Mouse (Mus musculus) embryonic fibroblast, embryonic 13.5 days (primary cell): Measurements from ENCODE around the gene Kif15. TPM values are rescaled to one million over a fixed set of nuclear protein-coding genes. Genes with fewer than 3 reads are reported as not detected.
A peak's percentile ranks its signal among the peaks of the same experiment; 100 is the strongest.

Experiments used
- H3K27ac ChIP-seq: 2 replicates; pipeline ENCODE4 v1.5.1; 2012; ENCODE audit warnings: low read length, control low read depth, inconsistent platforms; ENCODE audit not compliant: insufficient read depth
- H3K4me1 ChIP-seq: 2 replicates; pipeline ENCODE4 v1.6.1; 2011; ENCODE audit warnings: low read length; ENCODE audit not compliant: control insufficient read depth, insufficient read depth
- H3K4me3 ChIP-seq: 2 replicates; pipeline ENCODE4 v1.5.1; 2011; ENCODE audit warnings: mild to moderate bottlenecking, control low read depth, low read length; ENCODE audit not compliant: insufficient read depth
- CTCF ChIP-seq: IDR thresholded peaks from 2 replicates; pipeline ENCODE4 v1.5.1; 2011; ENCODE audit warnings: mild to moderate bottlenecking, control low read depth, low read length, moderate library complexity, borderline replicate concordance; ENCODE audit not compliant: insufficient read depth
- POLR2A ChIP-seq: IDR thresholded peaks from 2 replicates; pipeline ENCODE4 v1.6.1; 2011; ENCODE audit warnings: low read depth, mild to moderate bottlenecking, control low read depth, low read length, moderate library complexity
- polyA plus RNA-seq: library from polyadenylated mRNA; stranded (reverse); fragments of >200 nt; gene quantifications from 2 replicates; pipeline ENCODE4 v1.2.4, GENCODE M21; 2011; ENCODE audit warnings: low read depth; ENCODE audit not compliant: missing spikeins, insufficient read length

Kif15 gene
- polyA plus RNA-seq = 32.2 and 59.5 TPM in 2 replicates

- TF ChIP-seq POLR2A (peak; percentile 72), CTCF (no peak)
- peaks cover 6% of the 10 kb centered on the region for H3K4me1 ChIP-seq
- peak within 1 kb of the TSS; percentile 86 for H3K4me3 ChIP-seq
- 0 out of 2 replicates have a peak within 1 kb of the TSS, but pooled peaks have one; percentile 48 for H3K27ac ChIP-seq
Observed at GRCm38 (mm10) chr9:122950643-122951475, at the start of gene Kif15, which contains the start of gene 1110059G10Rik. Gene Kif15 (plus strand): TSS chr9:122951046. Gene 1110059G10Rik (minus strand): TSS chr9:122951000.

DNA sequence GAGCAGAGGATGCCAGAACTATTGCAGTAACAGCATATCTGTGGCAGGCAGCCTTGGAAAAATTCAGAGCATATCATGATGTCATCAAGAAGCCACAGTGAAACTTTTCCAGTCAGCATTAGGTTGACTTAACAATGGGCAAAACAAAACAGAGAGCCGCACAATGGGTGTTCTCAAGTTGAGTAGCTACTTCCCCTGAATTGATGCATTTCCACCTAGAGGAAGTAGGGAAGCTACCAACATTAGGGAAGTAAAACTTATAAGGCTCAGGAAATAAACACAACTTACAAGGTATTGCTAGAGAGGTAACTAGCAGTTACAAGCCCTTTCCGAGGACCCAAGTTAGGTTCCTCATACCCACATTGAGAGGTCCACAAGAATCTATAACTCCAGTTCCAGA lies 49.8 kb upstream of the Kif15 start:
- no peaks in the 10 kb centered on the region for H3K4me1 ChIP-seq
- H3K27ac ChIP-seq = no peak overlapping the region
- TF ChIP-seq CTCF = no peak
- TF ChIP-seq POLR2A = no peak
- H3K4me3 ChIP-seq = no peak overlapping the region

GRCm38 (mm10) chr9:122902717-122903535 lies 47.9 kb upstream of the Kif15 start:
- H3K27ac ChIP-seq = no peak overlapping the region
- no peaks in the 10 kb centered on the region for H3K4me1 ChIP-seq
- TF ChIP-seq CTCF (no peak), POLR2A (peak; percentile 63; the same call in 1 of the 2 replicates)
- peak overlapping the region; percentile 46 for H3K4me3 ChIP-seq

DNA sequence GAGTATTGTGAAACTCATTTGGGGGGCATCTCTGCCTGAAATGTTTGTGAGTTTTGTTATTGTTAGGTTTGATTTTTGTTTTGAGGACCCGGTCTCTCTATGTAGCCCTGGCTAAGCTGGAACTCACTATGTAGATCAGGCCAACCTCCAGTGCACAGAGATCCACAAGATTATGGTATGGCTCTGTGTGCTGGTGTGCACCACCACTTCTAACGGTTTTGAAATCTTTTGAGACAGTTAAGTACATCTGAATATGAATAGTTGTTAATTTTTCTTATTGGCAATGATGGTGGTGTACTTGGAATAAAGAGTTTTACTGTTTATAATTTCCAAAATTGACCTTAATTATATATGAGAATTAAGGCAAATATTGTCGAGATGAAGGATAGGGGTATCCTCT lies 28.4 kb upstream of the Kif15 start:
- Histone ChIP-seq H3K27ac (no peak overlapping the region), H3K4me3 (no peak overlapping the region), H3K4me1 (peaks cover 4% of the 10 kb centered on the region; the same call in 1 of the 2 replicates)
- no peak for TF ChIP-seq CTCF
- no peak for TF ChIP-seq POLR2A

DNA sequence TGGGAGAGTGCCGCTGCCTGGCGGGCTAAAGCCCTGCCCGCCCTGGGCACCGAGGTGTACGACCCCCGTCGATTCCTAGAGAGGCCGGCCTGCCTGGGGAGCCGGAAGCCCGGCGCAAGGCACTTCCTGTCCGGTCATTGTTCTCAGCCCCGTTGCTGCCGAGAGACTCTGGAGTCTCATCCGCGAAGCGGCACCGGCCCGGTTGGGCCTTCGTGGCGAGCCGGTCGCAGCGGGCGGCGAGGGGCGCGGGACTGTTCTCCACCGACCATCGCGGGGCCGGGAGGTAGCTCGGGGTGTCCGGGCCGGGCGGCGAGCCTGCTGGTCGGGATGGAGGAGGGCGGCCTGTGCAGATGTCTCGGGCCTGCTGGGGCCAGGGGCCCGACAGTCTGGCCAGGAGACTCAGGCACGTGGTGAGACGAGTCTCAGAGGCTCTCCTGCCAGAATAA lies 27.9 kb upstream of the Kif15 start, which contains the start of gene Zfp105:
Zfp105 (plus strand) TSS at position 137 of the 446 bp plus-strand sequence.
- Histone ChIP-seq H3K4me3 (peak within 1 kb of the TSS; percentile 69), H3K4me1 (peaks cover 4% of the 10 kb centered on the region; the same call in 1 of the 2 replicates), H3K27ac (no peak within 1 kb of the TSS)
- TF ChIP-seq POLR2A = no peak; the same call in none of the 2 replicates
- no peak for TF ChIP-seq CTCF

DNA sequence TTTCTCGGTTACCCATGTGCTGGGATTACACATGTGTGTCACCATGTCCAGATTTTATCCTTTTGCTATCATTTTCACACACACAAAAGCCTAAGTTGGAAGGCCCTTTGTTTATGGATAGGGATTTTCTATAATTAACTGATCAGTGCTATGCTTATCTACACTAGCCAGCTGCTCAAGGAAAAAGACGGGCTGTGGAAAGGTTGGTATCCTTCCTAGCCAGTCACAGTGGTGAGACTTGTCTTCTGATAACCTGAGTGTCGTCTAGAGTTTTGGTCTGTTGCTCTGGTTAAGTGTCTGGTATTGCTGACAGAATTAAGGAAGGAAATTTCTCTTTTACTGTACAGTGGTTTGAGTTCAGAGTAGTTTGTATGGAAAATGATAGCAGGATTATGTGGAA lies 21.9 kb upstream of the Kif15 start:
- Histone ChIP-seq H3K4me1 (peaks cover 3% of the 10 kb centered on the region; the same call in 1 of the 2 replicates), H3K4me3 (no peak overlapping the region), H3K27ac (no peak overlapping the region)
- no peak for TF ChIP-seq POLR2A
- TF ChIP-seq CTCF = no peak

DNA sequence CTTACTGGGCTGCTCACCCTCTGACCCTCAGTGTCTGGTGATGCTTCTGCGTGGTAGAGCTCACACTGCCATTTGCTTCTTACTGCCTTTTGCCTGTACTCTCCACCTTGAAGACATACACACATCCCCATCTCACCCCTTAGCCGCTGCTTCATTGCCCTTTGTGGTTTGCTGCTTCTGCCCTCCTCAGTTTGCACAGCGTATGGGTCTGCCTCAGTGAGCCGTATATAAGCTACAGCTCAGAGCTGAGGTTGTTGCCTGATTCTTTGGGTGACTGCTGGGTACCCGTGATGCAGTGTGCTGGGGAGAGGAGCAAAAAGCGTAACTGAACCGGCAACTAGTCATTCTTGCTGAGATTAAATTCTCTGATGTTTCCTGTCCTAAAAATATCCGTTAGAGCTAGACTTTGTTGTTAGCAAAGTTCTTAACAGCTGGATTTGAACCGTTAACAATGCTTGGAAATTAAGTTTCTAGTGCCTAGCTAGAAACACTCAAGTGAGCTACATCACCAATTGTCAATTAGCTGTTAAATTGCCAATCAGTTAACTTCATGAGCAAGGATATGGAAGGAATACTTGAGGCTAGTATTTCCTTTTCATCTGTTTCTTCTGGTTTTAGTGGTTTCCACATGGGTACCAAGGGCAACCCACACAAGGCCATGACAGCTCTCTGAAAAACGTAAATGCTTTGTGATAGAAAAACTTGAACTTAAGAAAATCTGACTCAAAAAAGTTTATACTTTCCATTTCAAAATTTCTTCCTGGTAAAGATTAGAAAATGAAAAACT lies 47.8 kb downstream of the Kif15 start:
- Histone ChIP-seq H3K27ac (no peak overlapping the region), H3K4me3 (no peak overlapping the region), H3K4me1 (no peaks in the 10 kb centered on the region)
- no peak for TF ChIP-seq POLR2A
- no peak for TF ChIP-seq CTCF

DNA sequence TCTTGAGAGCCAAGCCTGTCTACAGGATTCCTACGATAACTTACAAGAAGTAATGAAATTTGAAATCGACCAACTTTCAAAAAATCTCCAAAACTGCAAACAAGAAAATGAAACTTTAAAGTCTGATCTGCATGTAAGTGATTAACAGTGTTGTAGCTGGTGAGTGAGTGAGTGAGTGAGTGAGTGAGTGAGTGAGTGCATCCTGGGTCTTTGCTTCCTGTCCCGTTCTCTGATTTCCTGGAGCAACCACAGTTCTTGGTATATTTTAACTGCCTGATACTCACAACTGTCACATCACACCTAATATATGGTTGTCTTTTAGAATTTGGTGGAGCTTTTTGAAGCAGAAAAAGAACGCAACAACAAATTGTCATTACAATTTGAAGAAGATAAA lies 48.3 kb downstream of the Kif15 start:
- TF ChIP-seq POLR2A = no peak
- TF ChIP-seq CTCF = no peak
- H3K27ac ChIP-seq = no peak overlapping the region
- H3K4me1 ChIP-seq = no peaks in the 10 kb centered on the region

DNA sequence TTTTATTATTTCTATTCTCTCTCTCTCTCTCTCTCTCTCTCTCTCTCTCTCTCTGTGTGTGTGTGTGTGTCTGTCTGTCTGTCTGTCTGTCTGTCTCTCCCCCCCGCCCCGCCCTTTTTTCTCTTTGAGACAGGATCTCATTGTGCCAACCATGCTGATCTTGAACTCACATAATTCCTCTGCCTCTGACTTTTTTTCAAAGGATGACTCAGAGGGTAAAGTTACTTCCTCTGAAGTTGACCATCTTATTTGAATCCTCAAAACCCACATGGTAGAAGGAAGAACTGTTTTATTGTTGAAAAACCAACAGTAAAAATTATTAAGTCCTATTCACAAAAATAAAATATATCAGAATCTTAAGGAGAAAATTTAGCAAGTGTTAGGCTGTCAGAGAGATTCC lies 53.9 kb downstream of the Kif15 start:
- no peaks in the 10 kb centered on the region for H3K4me1 ChIP-seq
- TF ChIP-seq CTCF (no peak), POLR2A (no peak)

More for the DNA sequence above, 48.3 kb downstream of the Kif15 start:
- no peak overlapping the region for H3K4me3 ChIP-seq

More for the DNA sequence above, 53.9 kb downstream of the Kif15 start:
- no peak overlapping the region for H3K27ac ChIP-seq
- no peak overlapping the region for H3K4me3 ChIP-seq
